Mouse (Mus musculus) macrophage (primary cell): ENCODE measurements around the gene Slc8a1. TPM values are rescaled to one million over a fixed set of nuclear protein-coding genes. Genes with fewer than 3 reads are reported as not detected.

Experiments used
- H3K27ac ChIP-seq: fragments of 350-480 bp; formaldehyde crosslinking; 2 replicates; pipeline ENCODE4 v1.9.0; 2021
- H3K36me3 ChIP-seq: fragments of 350-480 bp; formaldehyde crosslinking; 2 replicates; pipeline ENCODE4 v1.9.0; 2021; ENCODE audit errors: inconsistent target
- H3K4me3 ChIP-seq: fragments of 350-480 bp; formaldehyde crosslinking; 2 replicates; pipeline ENCODE4 v1.9.0; 2021; ENCODE audit errors: inconsistent target
- H3K79me2 ChIP-seq: fragments of 350-480 bp; formaldehyde crosslinking; 2 replicates; pipeline ENCODE4 v1.9.0; 2021; ENCODE audit errors: inconsistent target
- WGBS: methylation state at CpG from one replicate; pipeline ENCODE4 v1.1.7; 2026; ENCODE audit warnings: inconsistent platforms; ENCODE audit not compliant: missing documents; 5-methylcytosine and 5-hydroxymethylcytosine counted together
- polyA plus RNA-seq: library from polyadenylated mRNA; stranded (reverse); fragments of 250-400 nt; gene quantifications from 3 replicates; pipeline ENCODE4 v1.2.4, GENCODE M21; 2018; ENCODE audit warnings: inconsistent platforms

Gene Slc8a1
- polyA plus RNA-seq, 1 experiment from 2014 or later: 26.8 TPM

DNA sequence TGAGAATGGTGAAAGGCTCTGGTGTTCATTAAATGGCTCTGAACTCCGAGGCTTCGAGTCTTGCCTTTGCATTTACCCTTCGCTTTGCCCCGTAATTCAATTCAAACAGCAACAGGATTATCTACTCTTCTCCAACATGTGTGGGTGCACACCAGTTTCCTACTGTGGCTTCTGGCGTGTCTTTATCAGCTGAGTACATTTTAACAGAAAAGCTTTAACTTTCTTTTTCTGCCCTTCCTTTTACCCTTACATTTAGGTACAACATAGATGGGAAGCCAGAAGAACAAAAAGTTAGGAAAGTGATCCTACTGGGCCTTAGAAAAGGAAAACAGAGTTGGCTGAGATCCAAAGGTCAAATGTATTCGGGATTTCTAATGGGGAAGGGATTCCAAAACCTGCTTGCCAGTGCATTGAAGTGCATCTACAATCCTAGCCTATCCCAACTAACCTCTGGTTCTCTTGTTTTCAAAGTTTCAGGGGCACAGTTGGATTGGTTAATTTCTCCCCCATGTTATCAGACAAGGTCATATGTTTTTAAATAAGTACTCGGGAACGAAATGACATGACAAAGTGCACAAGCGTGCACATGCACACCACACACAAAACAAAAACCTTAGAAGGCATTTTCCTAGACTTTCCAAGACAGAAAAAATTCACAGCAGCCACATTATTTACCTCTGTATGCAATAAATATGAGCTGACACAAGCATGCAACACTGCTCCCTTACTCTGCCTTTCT lies 172.4 kb downstream of the Slc8a1 start:
- H3K4me3 ChIP-seq: no peak overlapping the region
- 55% methylated on average over 9 of the region's 9 CpGs for WGBS

GRCm38 (mm10) chr17:81554052-81554734 lies 184.0 kb downstream of the Slc8a1 start:
- H3K36me3 ChIP-seq: no peaks in the 10 kb centered on the region
- H3K27ac ChIP-seq: no peak overlapping the region
- 92% methylated on average over 6 of the region's 6 CpGs for WGBS
- no peaks in the 10 kb centered on the region; the same call in 1 of the 2 replicates for H3K79me2 ChIP-seq
- H3K4me3 ChIP-seq: no peak overlapping the region

More for the DNA sequence above, 172.4 kb downstream of the Slc8a1 start:
- Histone ChIP-seq H3K79me2 (no peaks in the 10 kb centered on the region), H3K36me3 (no peaks in the 10 kb centered on the region), H3K27ac (no peak overlapping the region)

GRCm38 (mm10) chr17:81551856-81552635 lies 186.1 kb downstream of the Slc8a1 start:
- Histone ChIP-seq H3K79me2 (no peaks in the 10 kb centered on the region; the same call in 1 of the 2 replicates), H3K27ac (peak overlapping the region; percentile 60), H3K36me3 (no peaks in the 10 kb centered on the region), H3K4me3 (no peak overlapping the region)
- 9% methylated on average over 6 of the region's 6 CpGs for WGBS

GRCm38 (mm10) chr17:81550864-81551263 lies 187.3 kb downstream of the Slc8a1 start:
- Histone ChIP-seq H3K27ac (peak overlapping the region; percentile 60; the same call in 1 of the 2 replicates), H3K4me3 (no peak overlapping the region), H3K36me3 (no peaks in the 10 kb centered on the region), H3K79me2 (no peaks in the 10 kb centered on the region; the same call in 1 of the 2 replicates)
- 94% methylated on average over 3 of the region's 3 CpGs for WGBS

GRCm38 (mm10) chr17:81548016-81548415 lies 190.2 kb downstream of the Slc8a1 start:
- Histone ChIP-seq H3K36me3 (no peaks in the 10 kb centered on the region), H3K27ac (no peak overlapping the region), H3K79me2 (no peaks in the 10 kb centered on the region; the same call in 1 of the 2 replicates), H3K4me3 (no peak overlapping the region)
- 89% methylated on average over 4 of the region's 4 CpGs for WGBS

- no peak overlapping the region for H3K4me3 ChIP-seq
- H3K36me3 ChIP-seq: no peaks in the 10 kb centered on the region
- WGBS: 98% methylated on average over 6 of the region's 6 CpGs
- H3K79me2 ChIP-seq: no peaks in the 10 kb centered on the region; the same call in 1 of the 2 replicates
- H3K27ac ChIP-seq: no peak overlapping the region
Observed at GRCm38 (mm10) chr17:81546525-81546924, 191.7 kb downstream of the Slc8a1 start.

DNA sequence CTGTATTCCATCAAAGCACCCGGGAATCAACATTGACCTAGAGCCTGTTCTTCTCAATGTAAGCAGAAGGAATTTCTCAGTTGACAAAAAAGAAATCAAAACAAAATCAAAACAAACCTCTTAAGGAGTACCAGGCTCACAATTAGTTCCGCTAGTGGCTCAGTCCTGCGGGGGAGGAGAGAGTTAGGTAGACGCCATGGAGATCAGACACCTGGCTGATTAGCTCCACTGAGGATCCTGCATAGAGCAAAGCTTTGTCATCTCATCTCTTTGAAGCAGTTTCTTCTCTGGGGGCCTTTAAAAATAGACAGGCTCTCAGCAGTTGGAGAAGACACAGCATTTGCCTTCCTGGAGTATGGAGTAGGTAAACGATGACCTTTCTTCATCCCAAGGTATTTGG lies 192.2 kb downstream of the Slc8a1 start:
- Histone ChIP-seq H3K4me3 (no peak overlapping the region), H3K27ac (no peak overlapping the region), H3K36me3 (no peaks in the 10 kb centered on the region), H3K79me2 (no peaks in the 10 kb centered on the region; the same call in 1 of the 2 replicates)
- WGBS: 96% methylated on average over 5 of the region's 5 CpGs

DNA sequence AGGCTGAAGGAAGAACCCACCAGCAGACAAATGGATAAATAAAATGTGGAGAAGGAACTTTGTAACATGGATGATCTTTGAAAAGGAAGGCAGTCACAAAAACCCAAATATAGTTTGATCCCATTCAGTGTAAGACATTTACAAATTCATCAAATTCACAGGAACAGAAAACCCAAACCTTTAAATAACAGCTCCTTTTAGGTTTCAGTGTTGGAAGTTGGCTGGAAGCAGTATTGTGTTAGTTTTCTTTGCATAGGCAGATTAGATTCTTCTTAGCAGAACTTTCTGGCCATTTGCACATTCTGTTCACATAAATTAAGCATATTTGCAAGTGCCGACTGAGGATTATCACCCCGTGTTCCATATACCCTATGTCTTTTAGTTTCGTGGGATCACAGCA lies 193.3 kb downstream of the Slc8a1 start:
- no peak overlapping the region for H3K27ac ChIP-seq
- no peak overlapping the region for H3K4me3 ChIP-seq
- no peaks in the 10 kb centered on the region; the same call in 1 of the 2 replicates for H3K79me2 ChIP-seq
- no peaks in the 10 kb centered on the region for H3K36me3 ChIP-seq
- WGBS: 96% methylated on average over 3 of the region's 3 CpGs

GRCm38 (mm10) chr17:81542313-81543185 lies 195.6 kb downstream of the Slc8a1 start:
- H3K36me3 ChIP-seq: no peaks in the 10 kb centered on the region
- WGBS: 92% methylated on average over 12 of the region's 12 CpGs
- no peak overlapping the region for H3K27ac ChIP-seq
- H3K79me2 ChIP-seq: no peaks in the 10 kb centered on the region; the same call in 1 of the 2 replicates
- no peak overlapping the region for H3K4me3 ChIP-seq

DNA sequence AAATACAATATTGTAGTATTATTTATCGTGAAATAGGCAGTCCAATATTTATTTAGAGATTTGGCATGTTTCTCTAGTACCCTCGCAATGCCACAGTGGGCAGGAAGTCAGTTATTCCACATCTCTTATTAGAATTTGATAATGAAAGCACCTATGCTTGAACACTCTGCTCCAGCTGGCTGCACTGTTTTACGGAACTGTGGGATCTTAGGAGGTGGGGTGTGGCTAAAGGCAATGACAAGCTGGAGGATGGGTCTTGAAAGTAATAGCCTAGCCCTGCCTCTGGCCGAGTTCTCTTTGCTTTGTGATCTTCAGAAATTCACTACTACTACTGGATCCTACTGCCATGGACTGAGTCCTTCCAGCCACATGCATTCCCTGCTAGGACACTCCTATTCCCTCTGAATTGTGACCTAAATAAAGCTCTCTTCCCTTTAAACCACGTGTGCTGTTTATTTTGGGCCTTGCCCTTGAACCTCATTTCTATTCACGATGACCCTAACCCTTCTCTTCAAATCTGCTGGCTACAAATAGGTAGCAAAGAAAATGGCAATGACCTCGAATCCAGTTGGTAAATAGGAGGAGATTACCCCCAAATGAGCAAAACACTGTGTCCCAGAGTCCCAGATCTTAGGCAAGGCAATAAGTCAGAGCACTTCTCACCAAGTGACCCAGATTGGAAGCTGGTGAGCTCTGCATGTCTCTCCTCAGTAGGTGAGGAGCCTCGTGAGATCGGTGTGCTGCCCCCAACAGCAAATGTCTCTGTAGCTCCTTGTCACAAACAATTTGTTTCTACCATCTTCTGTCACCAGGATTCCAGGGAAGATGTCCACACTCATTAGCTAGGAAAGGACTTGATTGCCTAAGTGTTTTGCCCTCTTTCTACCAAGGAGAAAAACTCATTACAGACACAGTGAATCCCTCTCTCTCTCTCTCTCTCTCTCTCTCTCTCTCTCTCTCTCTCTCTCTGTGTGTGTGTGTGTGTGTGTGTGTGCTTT lies 199.7 kb downstream of the Slc8a1 start:
- 65% methylated on average over 9 of the region's 9 CpGs for WGBS
- no peak overlapping the region for H3K27ac ChIP-seq
- no peak overlapping the region for H3K4me3 ChIP-seq
- H3K36me3 ChIP-seq: no peaks in the 10 kb centered on the region
- H3K79me2 ChIP-seq: peaks cover 9% of the 10 kb centered on the region; the same call in 1 of the 2 replicates

DNA sequence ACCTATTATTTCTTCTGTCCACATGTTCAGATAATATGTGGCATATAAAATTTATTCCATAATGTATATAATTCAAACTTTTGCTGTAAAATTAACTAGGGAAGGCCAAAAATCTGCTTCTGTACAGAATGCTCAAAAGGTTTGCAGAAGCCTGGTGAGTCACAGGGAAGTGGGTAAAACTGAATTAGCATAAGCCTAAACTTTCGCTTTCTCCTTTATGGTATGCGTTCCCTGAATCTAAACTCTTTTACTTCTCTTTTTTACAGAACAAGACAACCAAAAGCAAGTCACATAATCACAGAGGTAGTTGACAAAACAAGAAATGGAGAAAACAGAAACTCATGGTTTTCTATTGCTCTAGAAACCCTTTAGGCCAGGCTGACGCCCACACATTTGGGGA lies 202.1 kb downstream of the Slc8a1 start:
- Histone ChIP-seq H3K36me3 (no peaks in the 10 kb centered on the region), H3K4me3 (peak overlapping the region; percentile 15), H3K27ac (peak overlapping the region; percentile 82), H3K79me2 (peaks cover 9% of the 10 kb centered on the region; the same call in 1 of the 2 replicates)
- 2% methylated on average over 3 of the region's 3 CpGs for WGBS

GRCm38 (mm10) chr17:81529849-81530248 lies 208.3 kb downstream of the Slc8a1 start:
- whole genome bisulfite sequencing: 93% methylated on average over 2 of the region's 2 CpGs
- Histone ChIP-seq H3K27ac (no peak overlapping the region), H3K79me2 (peaks cover under 1% of the 10 kb centered on the region; the same call in 1 of the 2 replicates), H3K36me3 (no peaks in the 10 kb centered on the region), H3K4me3 (no peak overlapping the region)

- H3K79me2 ChIP-seq: no peaks in the 10 kb centered on the region
- H3K36me3 ChIP-seq: no peaks in the 10 kb centered on the region
- no peak overlapping the region for H3K27ac ChIP-seq
- H3K4me3 ChIP-seq: no peak overlapping the region
- 96% methylated on average over 4 of the region's 4 CpGs for WGBS
Observed at GRCm38 (mm10) chr17:81528940-81529339, 209.2 kb downstream of the Slc8a1 start.
